Mouse (Mus musculus) bone marrow macrophage, adult 2 months (primary cell): ENCODE results near the gene Mtmr3.

Source experiments
- CTCF ChIP-seq: IDR thresholded peaks from 2 replicates; pipeline ENCODE4 v1.5.1; 2012; ENCODE audit warnings: low read depth, mild to moderate bottlenecking, low read length, moderate library complexity
- POLR2A ChIP-seq: IDR thresholded peaks from 2 replicates; pipeline ENCODE4 v1.6.1; 2012; ENCODE audit warnings: mild to moderate bottlenecking, low read depth, low read length, borderline replicate concordance

- no peak for TF ChIP-seq CTCF
- TF ChIP-seq POLR2A: no peak
Measured at GRCm38 (mm10) chr11:4438211-4438610, 156.5 kb downstream of the Mtmr3 start.
